Mouse (Mus musculus): Measurements from ENCODE around the gene Ndufc1.

- TF ChIP-seq CTCF (conservative IDR thresholded peaks at IDR 0.05; ENCODE audit: low read length), result no peak
- TF ChIP-seq POU5F1 (IDR thresholded peaks at IDR 0.05; ENCODE audit: borderline replicate concordance, low read length), result no peak
- no peak for TF ChIP-seq NANOG (IDR thresholded peaks at IDR 0.05; ENCODE audit: borderline replicate concordance, low read length)
These were observed 15.1 kb downstream of the Ndufc1 start for GRCm38 (mm10) chr3:51393651-51394050.

Data from E14TG2a.4 (cell line).